Mouse (Mus musculus): ENCODE measurements around the gene Pnrc1. TPM values are rescaled to one million over a fixed set of nuclear protein-coding genes. Genes with fewer than 3 reads are reported as not detected.

Pnrc1 gene
- total and polyA plus RNA-seq, 3 experiments, result 27.8 to 35.3 (median 32.2) TPM

DNA sequence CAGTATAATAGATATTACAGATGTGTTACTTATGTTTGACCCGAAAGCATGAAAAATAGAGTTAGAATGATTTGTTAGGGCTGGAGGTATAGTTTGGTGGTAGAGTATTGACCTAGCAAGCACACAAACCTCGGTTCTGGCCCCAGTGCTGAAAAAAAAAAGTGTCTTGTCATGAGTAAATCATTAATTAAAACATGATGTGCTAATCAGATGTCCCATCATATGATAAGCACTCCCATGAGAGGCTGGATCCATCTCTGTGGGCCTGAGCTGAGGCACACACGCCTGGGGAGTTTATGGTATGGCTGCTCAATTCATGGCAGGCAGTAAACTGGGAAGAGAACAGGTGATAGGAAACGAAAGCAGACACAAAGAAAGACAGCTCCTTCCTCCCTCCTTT lies 60.3 kb downstream of the Pnrc1 start:
- no peak overlapping the region for H3K9ac ChIP-seq (ENCODE audit: insufficient read depth, low read depth)
- dilution Hi-C loops (cut with MboI; ENCODE audit: extremely low pct_ligation_motif_present, extremely low pct_unique_long_range_greater_than_20kb, low sequenced_read_pairs), result no loop called here
- H3K4me1 ChIP-seq (ENCODE audit: control insufficient read depth in 1 of 2, insufficient read depth in 2 of 2), result no peaks in the 10 kb centered on the region
- no peaks in the 10 kb centered on the region for H3K9me3 ChIP-seq (replicated peaks; ENCODE audit: low read length)
- no peak for DNase-seq (ENCODE audit: extremely low read depth)
- no peaks in the 10 kb centered on the region for H3K79me2 ChIP-seq (replicated peaks; ENCODE audit: control insufficient read depth, extremely low read depth, insufficient read depth, poor library complexity, severe bottlenecking)
- no peaks in the 10 kb centered on the region for H3K27me3 ChIP-seq (replicated peaks)
- no peak overlapping the region for H3K27ac ChIP-seq (ENCODE audit: insufficient read depth, low read depth)
- no peak for TF ChIP-seq POLR2AphosphoS2 (IDR thresholded peaks at IDR 0.05; ENCODE audit: low read depth, low read length)
- no peak overlapping the region for H3K4me3 ChIP-seq (replicated peaks in 1 of 3; ENCODE audit: low read depth in 2 of 3, low read length in 2 of 3, poor library complexity in 1 of 3)
- H3K36me3 ChIP-seq (replicated peaks in 1 of 2; ENCODE audit: control insufficient read depth in 1 of 2, insufficient read depth in 1 of 2, low read length in 1 of 2), result no peaks in the 10 kb centered on the region
- in situ Hi-C loops (cut with MboI; ENCODE audit: low pct_ligation_motif_present, low pct_unique_long_range_greater_than_20kb, low sequenced_read_pairs), result no loop called here
- H3K4me2 ChIP-seq (ENCODE audit: insufficient read depth, low read depth, poor library complexity, severe bottlenecking), result no peak overlapping the region

DNA sequence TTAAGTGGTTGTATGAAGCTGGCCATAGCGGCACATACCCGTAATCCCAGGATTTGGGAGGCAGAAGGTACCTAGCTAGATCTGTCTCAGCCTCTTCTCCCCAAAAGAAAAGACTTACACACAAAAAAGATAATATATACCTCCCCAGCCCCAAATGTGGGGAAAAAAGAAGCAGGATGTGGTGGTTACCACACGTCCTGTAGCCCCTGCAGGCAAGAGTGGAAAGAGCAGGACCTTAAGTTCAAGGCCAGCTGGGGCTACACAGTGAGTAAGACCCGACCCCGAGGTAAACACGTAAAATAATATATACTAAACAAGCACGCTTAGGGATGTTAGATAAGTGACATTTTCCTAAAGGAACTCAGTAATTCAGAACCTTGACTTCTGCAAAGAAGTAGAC lies 62.8 kb downstream of the Pnrc1 start:
- Histone ChIP-seq H3K36me3 (replicated peaks in 1 of 2; ENCODE audit: control insufficient read depth in 1 of 2, insufficient read depth in 1 of 2, low read length in 1 of 2) (no peaks in the 10 kb centered on the region), H3K4me3 (replicated peaks in 1 of 3; ENCODE audit: low read depth in 2 of 3, low read length in 2 of 3, poor library complexity in 1 of 3) (no peak overlapping the region), H3K27ac (ENCODE audit: insufficient read depth, low read depth) (no peak overlapping the region), H3K9me3 (replicated peaks; ENCODE audit: low read length) (no peaks in the 10 kb centered on the region), H3K4me2 (ENCODE audit: insufficient read depth, low read depth, poor library complexity, severe bottlenecking) (no peak overlapping the region), H3K27me3 (replicated peaks) (no peaks in the 10 kb centered on the region), H3K4me1 (ENCODE audit: control insufficient read depth in 1 of 2, insufficient read depth in 2 of 2) (no peaks in the 10 kb centered on the region), H3K79me2 (replicated peaks; ENCODE audit: control insufficient read depth, extremely low read depth, insufficient read depth, poor library complexity, severe bottlenecking) (no peaks in the 10 kb centered on the region), H3K9ac (ENCODE audit: insufficient read depth, low read depth) (no peak overlapping the region)
- TF ChIP-seq MYC (IDR thresholded peaks at IDR 0.05; ENCODE audit: low read depth, low read length) (no peak), E2F4 (IDR thresholded peaks at IDR 0.05; ENCODE audit: insufficient replicate concordance, low read depth, low read length) (no peak), JUN (IDR thresholded peaks at IDR 0.05; ENCODE audit: insufficient read depth, low read depth, low read length) (no peak), UBTF (IDR thresholded peaks at IDR 0.05; ENCODE audit: low read depth, low read length) (no peak), POLR2AphosphoS2 (IDR thresholded peaks at IDR 0.05; ENCODE audit: low read depth, low read length) (no peak), PAX5 (IDR thresholded peaks at IDR 0.05; ENCODE audit: low read length) (no peak), MAZ (IDR thresholded peaks at IDR 0.05; ENCODE audit: low read depth, low read length) (no peak), POLR2A (IDR thresholded peaks at IDR 0.05; ENCODE audit: low read depth, low read length) (no peak), EP300 (IDR thresholded peaks at IDR 0.05; ENCODE audit: low read length) (no peak), CHD2 (IDR thresholded peaks at IDR 0.05; ENCODE audit: low read length) (no peak)
- no peak for DNase-seq (ENCODE audit: extremely low read depth)
- in situ Hi-C loops (cut with MboI; ENCODE audit: low pct_ligation_motif_present, low pct_unique_long_range_greater_than_20kb, low sequenced_read_pairs) (no loop called here), dilution Hi-C loops (cut with MboI; ENCODE audit: extremely low pct_ligation_motif_present, extremely low pct_unique_long_range_greater_than_20kb, low sequenced_read_pairs) (no loop called here)

DNA sequence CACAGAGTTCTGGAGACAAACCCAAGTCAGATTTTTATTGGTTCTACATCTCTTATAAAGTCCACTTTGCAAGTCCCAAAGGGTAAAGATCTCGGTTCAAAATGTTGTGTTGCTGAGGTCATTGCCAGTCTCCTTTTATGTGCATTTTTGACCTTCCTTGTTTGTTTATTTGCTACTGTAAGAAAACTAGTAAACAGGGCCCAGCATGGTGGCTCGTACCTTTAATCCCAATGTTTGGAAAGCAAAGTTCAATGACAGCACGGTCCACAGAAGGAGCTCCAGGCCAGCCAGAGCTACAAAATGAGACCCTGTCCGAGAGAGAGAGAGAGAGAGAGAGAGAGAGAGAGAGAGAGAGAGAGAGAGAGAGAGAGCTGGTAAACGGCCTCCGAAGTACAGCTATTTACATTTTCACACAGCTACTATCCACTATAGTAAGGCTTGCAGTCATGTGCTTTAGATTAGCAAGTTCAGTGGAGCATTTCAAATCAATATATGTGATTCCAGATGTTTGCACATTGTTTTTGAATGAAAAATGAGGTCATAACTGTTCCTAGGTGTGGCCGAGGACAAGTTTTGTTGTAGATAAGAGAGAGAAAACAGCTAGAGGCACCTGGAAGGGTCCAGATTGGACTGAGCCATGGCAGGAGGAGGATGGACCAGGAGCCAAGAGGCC lies 65.8 kb downstream of the Pnrc1 start:
- no peak overlapping the region for H3K9ac ChIP-seq (ENCODE audit: insufficient read depth, low read depth)
- dilution Hi-C loops (cut with MboI; ENCODE audit: extremely low pct_ligation_motif_present, extremely low pct_unique_long_range_greater_than_20kb, low sequenced_read_pairs) (no loop called here), in situ Hi-C loops (cut with MboI; ENCODE audit: low pct_ligation_motif_present, low pct_unique_long_range_greater_than_20kb, low sequenced_read_pairs) (no loop called here)
- H3K79me2 ChIP-seq (replicated peaks; ENCODE audit: control insufficient read depth, extremely low read depth, insufficient read depth, poor library complexity, severe bottlenecking), result no peaks in the 10 kb centered on the region
- H3K27me3 ChIP-seq (replicated peaks), result no peaks in the 10 kb centered on the region
- H3K9me3 ChIP-seq (replicated peaks; ENCODE audit: low read length), result no peaks in the 10 kb centered on the region
- TF ChIP-seq JUND (conservative IDR thresholded peaks at IDR 0.05; ENCODE audit: low read depth, low read length), result no peak
- H3K4me3 ChIP-seq (replicated peaks in 1 of 3; ENCODE audit: low read depth in 2 of 3, low read length in 2 of 3, poor library complexity in 1 of 3), result no peak overlapping the region
- no peak overlapping the region for H3K4me2 ChIP-seq (ENCODE audit: insufficient read depth, low read depth, poor library complexity, severe bottlenecking)
- H3K4me1 ChIP-seq (ENCODE audit: control insufficient read depth in 1 of 2, insufficient read depth in 2 of 2), result no peaks in the 10 kb centered on the region
- no peak for DNase-seq (ENCODE audit: extremely low read depth)
- H3K36me3 ChIP-seq (replicated peaks in 1 of 2; ENCODE audit: control insufficient read depth in 1 of 2, insufficient read depth in 1 of 2, low read length in 1 of 2), result no peaks in the 10 kb centered on the region
- no peak overlapping the region for H3K27ac ChIP-seq (ENCODE audit: insufficient read depth, low read depth)
